Mouse (Mus musculus): ENCODE measurements around the gene Btbd17.
A peak's percentile ranks its signal among the peaks of the same experiment; 100 is the strongest.

Btbd17 gene

GRCm38 (mm10) chr11:114795848-114796322 is at the start of gene Btbd17:
Gene Btbd17 (minus strand): TSS chr11:114795945.
- no peak for DNase-seq (ENCODE audit: low spot score)

DNA sequence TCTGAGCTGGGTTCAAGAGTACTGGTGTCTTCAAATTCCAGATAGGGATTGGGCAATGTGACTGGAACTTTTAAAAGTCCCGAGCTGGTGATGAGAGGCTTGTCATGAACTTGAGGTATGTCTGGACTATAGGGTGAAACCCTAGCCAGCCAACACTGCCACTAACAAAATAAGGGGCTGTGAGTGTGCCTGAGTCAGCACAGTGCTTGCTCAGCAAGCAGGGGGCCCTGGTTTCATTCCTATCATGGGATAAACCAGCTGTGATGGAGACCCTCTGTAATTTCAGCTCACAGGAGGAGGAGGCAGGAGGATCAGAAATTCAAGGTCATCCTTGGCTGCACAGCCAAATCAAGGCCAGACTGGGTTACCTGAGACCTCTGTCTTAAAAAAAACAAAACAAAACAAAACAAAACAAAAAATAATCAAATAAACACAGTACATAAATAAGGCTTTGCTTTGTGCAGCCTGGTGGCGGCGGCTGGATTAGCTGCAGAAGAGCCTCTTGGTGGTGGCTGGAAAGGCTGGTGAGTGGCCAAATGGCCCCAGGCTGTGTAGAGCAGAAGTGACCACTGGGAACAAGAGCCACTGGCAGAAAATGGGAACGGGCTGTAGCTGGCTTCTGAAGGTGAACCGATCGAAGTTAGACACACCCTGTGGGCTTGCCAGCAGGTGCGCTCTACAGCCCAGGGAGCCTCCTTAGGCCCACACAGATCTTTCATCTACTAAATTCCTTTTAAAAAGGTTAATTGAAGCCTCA is 48.9 kb upstream of the Btbd17 start:
- DNase-seq (ENCODE audit: low spot score), result no peak

DNA sequence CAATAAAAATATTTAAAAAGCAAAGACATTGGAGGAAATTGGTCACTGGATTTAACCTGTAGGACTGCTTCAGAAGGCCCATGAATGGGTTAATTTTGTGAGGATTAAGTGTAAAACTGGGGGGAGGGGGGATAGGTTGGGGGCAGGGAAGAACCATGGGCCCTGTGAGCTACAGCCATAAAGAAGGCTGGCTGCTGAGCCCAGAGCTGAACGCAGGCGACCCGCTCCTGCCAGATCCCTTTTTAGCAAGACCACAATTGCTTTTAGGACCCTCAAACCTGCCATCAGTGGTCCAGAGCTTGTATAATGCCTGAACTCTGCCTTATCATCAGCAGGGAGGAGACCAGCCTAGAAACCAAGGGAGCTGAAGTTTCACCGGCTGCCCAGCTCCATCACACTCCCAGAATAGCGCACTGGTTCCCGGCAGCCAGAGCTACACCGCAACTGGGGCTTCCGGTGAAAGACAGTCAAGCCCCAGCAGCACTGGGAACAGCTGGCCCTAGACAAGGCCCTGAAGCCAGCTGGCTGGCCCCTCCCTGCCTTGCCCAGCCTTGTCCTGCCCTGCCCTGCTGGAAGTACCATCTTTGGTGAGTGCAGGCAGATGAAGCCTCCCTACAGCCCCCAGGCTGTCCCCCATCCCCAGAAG is 48.2 kb upstream of the Btbd17 start:
- no peak for DNase-seq (ENCODE audit: low spot score)

GRCm38 (mm10) chr11:114833166-114833565 is 37.4 kb upstream of the Btbd17 start:
- DNase-seq (ENCODE audit: low spot score), result no peak

- DNase-seq (ENCODE audit: low spot score), result no peak
These were observed 34.7 kb upstream of the Btbd17 start for GRCm38 (mm10) chr11:114830433-114830773.

- DNase-seq (ENCODE audit: low spot score), result peak; percentile 62
These were observed 34.0 kb upstream of the Btbd17 start for GRCm38 (mm10) chr11:114829499-114830432.

GRCm38 (mm10) chr11:114826686-114827085 is 30.9 kb upstream of the Btbd17 start:
- DNase-seq (ENCODE audit: low spot score), result no peak

DNA sequence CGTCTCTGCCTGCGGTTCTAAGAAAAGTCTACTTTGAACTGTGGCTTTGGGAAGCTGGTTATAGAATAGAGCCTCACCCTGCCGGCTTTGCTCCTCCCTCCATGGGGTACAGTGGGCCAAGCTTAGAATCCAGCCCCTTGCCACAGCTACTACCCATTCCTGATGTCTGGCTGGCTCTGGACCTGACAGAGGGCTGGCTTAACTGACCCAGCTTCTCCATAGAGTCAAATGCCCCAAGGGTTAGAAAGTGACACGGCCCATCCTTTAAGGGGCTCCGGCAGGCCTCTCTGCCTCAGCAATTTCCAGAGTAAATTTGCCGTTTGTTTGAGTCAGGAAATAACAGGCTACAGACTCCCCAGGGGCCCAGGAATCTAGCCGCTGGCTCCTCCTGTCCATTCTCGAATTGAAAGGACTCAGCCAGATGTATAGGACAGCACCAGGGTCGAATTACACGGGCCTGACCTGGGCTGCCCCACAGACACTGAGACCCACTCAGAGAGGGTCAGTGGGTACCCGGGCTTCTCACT is 27.5 kb upstream of the Btbd17 start:
- no peak for DNase-seq (ENCODE audit: low spot score)

DNA sequence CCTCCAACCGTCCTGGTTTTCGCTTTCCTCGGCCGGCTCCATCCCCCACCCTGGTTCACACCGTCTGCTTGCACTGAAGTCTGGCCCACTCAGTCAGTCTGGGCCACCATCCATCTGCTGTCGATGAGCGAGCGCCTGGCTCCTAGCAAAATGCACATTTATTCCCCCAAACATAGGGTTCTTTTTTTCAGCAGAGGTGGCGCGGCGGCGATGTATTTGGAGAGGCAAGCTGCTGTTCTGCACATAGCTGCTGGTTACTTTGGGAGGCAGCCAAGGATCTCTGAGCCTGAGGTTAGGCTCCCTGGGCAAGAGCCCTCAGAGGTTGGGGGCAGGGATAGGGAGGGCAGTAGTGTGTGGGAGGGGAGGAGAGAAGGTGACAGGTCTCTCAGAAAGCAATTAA is 27.0 kb upstream of the Btbd17 start:
- peak; percentile 21 for DNase-seq (ENCODE audit: low spot score)

DNA sequence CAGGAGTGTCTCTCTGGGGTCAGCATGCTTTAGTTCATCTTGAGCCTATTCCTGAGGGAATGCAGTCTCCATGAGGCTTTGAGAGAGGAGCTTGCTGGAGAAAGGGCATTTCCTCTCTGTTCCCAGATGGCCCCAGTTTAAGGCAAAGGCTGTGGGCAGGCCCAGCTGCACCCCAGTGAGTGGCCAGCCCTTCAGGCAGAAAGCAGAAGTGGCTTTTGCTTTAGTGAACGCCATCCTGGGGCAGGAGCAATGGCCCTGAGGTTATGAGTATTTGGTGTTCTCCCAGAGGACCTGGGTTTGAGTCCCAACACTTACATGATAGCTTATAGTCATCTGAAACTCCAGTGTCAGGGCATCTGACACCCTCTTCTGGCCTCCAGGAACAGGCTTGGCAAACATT is 25.6 kb upstream of the Btbd17 start:
- DNase-seq (ENCODE audit: low spot score), result no peak

- DNase-seq (ENCODE audit: low spot score), result no peak
These were observed 24.7 kb upstream of the Btbd17 start for GRCm38 (mm10) chr11:114820444-114820843.

DNA sequence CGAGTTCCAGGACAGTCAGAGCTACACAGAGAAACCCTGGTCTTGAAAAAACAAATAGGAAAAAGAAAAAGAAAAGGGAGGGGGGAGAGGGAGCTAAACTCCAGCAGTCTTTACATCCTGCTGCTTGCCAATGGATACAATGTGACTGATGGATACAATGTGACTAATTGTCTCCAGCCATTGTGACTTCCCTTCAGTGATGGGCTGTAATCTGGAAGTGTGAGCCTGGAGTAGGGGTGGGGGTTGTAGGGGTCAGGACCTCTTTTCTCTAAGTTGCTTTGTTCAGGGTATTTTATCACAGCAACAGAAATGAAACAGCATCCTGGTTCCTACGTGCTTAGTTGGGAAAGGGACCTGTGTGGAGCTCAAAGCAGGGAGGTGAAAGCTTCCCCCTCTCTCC is 23.4 kb upstream of the Btbd17 start:
- no peak for DNase-seq (ENCODE audit: low spot score)

DNA sequence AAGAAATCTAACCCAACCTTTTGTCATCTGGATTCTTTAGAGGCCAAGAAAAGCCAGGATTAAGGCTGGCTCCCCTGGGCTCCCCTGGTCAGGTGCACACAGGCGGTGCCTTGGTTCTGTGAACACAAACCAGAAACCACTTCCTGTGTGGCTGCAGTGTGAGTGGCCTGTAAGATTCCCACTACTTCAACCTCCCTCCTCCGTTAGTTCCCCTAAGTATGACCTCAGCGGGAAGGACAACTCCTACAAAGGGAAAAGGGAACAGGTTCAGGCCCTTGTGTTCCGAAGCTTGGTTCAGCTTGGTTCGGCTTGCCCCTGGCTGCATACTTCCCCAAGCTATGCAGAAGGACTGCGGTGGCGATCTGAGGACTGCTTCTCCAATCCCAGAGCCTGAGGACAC is 22.4 kb upstream of the Btbd17 start:
- no peak for DNase-seq (ENCODE audit: low spot score)

DNA sequence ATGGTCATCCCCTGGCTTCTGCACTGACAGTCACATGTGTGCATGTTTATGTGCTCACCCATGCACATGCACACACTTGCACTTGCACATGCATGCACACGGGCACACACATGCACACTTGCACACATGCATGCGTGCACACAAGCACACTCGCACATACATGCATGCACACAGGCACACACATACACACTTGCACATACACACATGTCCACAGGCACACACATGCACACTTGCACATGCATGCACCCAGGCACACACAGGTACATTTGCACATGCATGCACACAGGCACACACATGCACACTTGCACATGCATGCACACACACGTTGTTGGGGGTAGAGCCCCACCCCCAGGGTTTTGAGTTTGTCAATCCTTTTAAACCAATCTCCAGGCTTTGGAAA is 21.2 kb upstream of the Btbd17 start:
- no peak for DNase-seq (ENCODE audit: low spot score)

GRCm38 (mm10) chr11:114814873-114815592 is 19.3 kb upstream of the Btbd17 start:
- no peak for DNase-seq (ENCODE audit: low spot score)

DNA sequence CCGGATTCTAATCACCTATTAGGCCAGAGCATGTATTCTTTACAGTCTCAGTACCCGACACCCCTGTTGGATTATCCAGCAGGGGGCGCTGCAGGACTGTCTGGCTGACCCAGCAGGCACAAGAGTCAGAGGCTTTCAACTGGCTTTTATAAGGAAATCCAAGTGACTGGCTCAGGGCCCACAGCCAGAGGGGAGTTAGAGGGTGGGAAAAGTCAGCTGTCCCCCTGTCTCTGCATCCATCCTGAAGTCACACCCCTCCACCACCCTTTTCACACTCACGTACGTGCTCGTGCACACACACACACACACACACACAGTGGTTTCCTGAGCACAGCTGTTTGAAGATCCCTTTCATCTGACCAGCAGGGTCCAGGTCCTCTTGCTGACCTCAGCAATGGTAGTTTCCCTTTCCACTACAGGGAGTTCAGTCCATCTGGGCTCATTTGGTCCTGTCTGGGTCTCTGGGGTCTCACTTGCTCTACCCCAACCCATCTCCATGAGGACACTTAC is 17.0 kb upstream of the Btbd17 start:
- DNase-seq (ENCODE audit: low spot score), result peak; percentile 95

GRCm38 (mm10) chr11:114810344-114810743 is 14.6 kb upstream of the Btbd17 start:
- no peak for DNase-seq (ENCODE audit: low spot score)

GRCm38 (mm10) chr11:114809371-114809770 is 13.6 kb upstream of the Btbd17 start:
- no peak for DNase-seq (ENCODE audit: low spot score)

DNA sequence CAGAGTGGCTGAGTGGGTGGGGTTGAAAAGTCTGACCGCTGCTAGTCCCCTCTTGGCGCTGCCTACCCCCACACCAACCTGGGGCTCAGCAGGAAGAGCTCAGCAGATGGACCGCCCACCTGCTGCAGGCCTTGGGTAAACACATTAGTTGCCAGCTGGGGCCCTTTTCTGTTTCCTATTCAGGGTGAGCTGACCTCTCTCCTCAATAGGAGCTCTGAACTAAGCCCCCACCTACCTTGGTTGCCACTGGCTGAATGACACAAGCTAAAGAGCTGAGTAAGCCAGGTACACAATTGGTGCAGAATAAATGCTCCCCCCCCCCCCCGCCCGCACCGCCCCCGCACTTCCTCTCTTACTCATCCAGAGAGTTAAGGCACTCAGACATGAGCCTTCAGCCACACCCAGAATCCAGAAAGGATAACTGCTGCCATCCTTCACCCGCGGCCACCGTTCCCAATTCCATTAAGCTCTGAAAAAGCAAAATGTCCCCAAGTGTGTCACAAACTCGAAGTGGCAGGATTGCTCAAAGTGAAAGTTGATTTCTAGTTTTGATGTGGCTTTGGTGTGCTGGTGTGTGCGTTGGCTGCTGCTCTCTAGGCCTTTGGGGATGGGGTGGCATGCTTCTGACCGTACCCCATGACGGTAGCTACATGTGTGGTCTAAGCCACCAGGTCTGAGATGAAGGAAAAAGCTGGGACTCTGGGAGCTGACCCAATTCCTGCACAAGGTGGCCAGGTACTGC is 12.1 kb upstream of the Btbd17 start:
- DNase-seq (ENCODE audit: low spot score), result no peak

- DNase-seq (ENCODE audit: low spot score), result no peak
These were observed 11.3 kb upstream of the Btbd17 start for GRCm38 (mm10) chr11:114807025-114807424.

DNA sequence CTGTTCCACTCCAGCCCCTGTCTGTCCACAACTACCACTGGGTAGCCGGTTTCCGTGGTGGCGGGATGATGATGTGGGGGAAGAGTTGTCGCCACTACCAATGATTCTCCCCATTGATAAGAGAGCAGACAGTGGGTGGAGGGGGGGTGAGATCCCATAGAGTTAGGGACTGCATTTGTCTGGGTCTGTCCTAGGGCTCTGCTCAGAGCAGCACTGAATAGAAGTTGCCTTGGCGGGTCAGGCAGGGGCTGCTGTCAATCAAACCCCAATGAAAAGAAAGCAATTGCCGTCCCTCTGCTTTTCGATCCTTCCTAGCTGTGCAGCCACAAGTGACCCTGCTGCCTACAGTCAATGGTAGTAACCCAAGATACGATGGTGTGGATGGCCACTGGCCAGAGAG is 8.2 kb upstream of the Btbd17 start:
- no peak for DNase-seq (ENCODE audit: low spot score)

Measured in ovary, postnatal 14 days (tissue).